Mouse (Mus musculus) stomach, postnatal 0 days (tissue): ENCODE results near the gene Arfgef3. TPM values are rescaled to one million over a fixed set of nuclear protein-coding genes. Genes with fewer than 3 reads are reported as not detected.

ENCODE experiments used
- ATAC-seq: fragments of 200-750 bp; cut with Nextera tagmentation; 2 replicates; pipeline ENCODE4 v1.8.0; 2017; ENCODE audit not compliant: low FRiP score, low TSS enrichment
- DNase-seq: peaks from one replicate; pipeline ENCODE4 v3.0.0-alpha.2; 2016; ENCODE audit warnings: low spot score
- H3K27ac ChIP-seq: fragments of 300-500 bp; sonication (generic); replicated peaks from 2 replicates; pipeline ENCODE4 v1.5.1; 2014; ENCODE audit warnings: mild to moderate bottlenecking, control low read depth
- H3K27me3 ChIP-seq: fragments of 300-500 bp; sonication (generic); 2 replicates; pipeline ENCODE4 v1.6.1; 2014; ENCODE audit warnings: low read length; ENCODE audit not compliant: control insufficient read depth, insufficient read depth
- H3K36me3 ChIP-seq: fragments of 300-500 bp; sonication (generic); 2 replicates; pipeline ENCODE4 v1.6.1; 2014; ENCODE audit warnings: low read length, mixed read lengths; ENCODE audit not compliant: control insufficient read depth, insufficient read depth
- H3K4me1 ChIP-seq: fragments of 300-500 bp; sonication (generic); replicated peaks from 2 replicates; pipeline ENCODE4 v1.6.1; 2014; ENCODE audit warnings: antibody characterized with exemption; ENCODE audit not compliant: control insufficient read depth, insufficient read depth
- H3K4me2 ChIP-seq: fragments of 300-500 bp; sonication (generic); replicated peaks from 2 replicates; pipeline ENCODE4 v1.6.1; 2014; ENCODE audit warnings: low read depth, mild to moderate bottlenecking, control low read depth, moderate library complexity
- H3K4me3 ChIP-seq: fragments of 300-500 bp; sonication (generic); 2 replicates; pipeline ENCODE4 v1.5.1; 2014; ENCODE audit warnings: low read depth, low read length, control low read depth
- H3K9ac ChIP-seq: fragments of 300-500 bp; sonication (generic); 2 replicates; pipeline ENCODE4 v1.6.1; 2014; ENCODE audit warnings: mild to moderate bottlenecking, low read length, control low read depth, mixed read lengths
- H3K9me3 ChIP-seq: fragments of 300-500 bp; sonication (generic); 2 replicates; pipeline ENCODE4 v1.6.1; 2016; ENCODE audit warnings: low read length; ENCODE audit not compliant: control insufficient read depth
- CTCF ChIP-seq: IDR thresholded peaks from 2 replicates; pipeline ENCODE4 v1.5.1; 2016; ENCODE audit warnings: antibody characterized with exemption, low read depth, mild to moderate bottlenecking, moderate library complexity
- EP300 ChIP-seq: optimal IDR thresholded peaks from 2 replicates; pipeline ENCODE3; 2016; ENCODE audit warnings: antibody characterized with exemption
- WGBS: fragments of 180-500 bp; shearing (Covaris S2); extraction: QIAGEN DNeasy Blood & Tissue Kit; methylation state at CpG from one replicate; pipeline ENCODE4 v1.1.7; 2014; 5-methylcytosine and 5-hydroxymethylcytosine counted together
- polyA plus RNA-seq: library from polyadenylated mRNA; unstranded; fragments of >200 nt; fragmentation: Nextera tagmentation; extraction: Ambion mirVana; gene quantifications from 2 replicates; pipeline ENCODE4 v1.2.1, GENCODE M21; 2015

Gene Arfgef3
- polyA plus RNA-seq, 1 experiment from 2014 or later: 1.8 TPM

DNA sequence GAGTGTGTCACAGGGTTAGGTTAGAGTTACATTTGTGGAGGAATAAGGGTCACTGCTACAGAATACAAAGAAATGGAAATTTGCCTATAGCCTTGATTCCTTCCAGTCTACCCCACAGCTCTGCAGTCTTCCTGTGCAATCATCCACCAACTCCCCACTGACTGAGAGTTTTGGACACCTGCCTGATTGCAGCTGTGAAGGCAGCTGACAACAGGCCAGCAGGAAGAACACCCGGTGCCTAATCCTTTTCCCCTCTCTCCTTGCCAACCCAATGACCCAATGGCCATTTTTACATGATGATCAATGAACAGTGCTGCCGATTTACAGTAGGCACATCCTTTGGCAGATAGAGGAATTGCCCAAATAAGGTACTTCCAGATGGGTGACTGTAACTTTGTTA lies 43.6 kb downstream of the Arfgef3 start:
- DNase-seq: no peak

DNA sequence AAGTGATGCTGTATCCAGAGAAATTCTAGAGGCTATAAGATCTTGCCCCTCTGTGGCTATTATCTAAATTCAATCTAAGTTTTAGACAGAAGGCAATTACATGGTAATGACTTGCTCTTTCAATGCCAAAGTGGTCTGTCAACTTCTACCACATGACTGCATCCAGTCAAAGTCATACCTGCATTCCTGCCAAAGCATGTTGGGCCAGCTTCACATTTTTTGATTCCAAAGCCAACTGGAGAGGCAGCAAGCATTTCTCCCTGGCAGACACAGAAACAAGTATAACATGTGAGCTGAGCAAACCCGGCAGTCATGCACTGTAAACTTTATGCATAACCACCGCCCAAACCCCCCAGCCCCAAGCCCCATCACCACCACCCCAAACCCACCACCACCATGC lies 44.6 kb downstream of the Arfgef3 start:
- Histone ChIP-seq H3K4me3 (no peak overlapping the region), H3K27ac (no peak overlapping the region), H3K4me1 (no peaks in the 10 kb centered on the region), H3K27me3 (no peaks in the 10 kb centered on the region), H3K9me3 (no peaks in the 10 kb centered on the region), H3K9ac (no peak overlapping the region), H3K36me3 (no peaks in the 10 kb centered on the region), H3K4me2 (no peak overlapping the region)
- TF ChIP-seq EP300 (no peak), CTCF (no peak)
- ATAC-seq: no peak
- WGBS: 95% methylated on average over 2 of the region's 2 CpGs
- no peak for DNase-seq

More for the DNA sequence above, 43.6 kb downstream of the Arfgef3 start:
- Histone ChIP-seq H3K4me1 (no peaks in the 10 kb centered on the region), H3K9ac (no peak overlapping the region), H3K4me2 (no peak overlapping the region), H3K9me3 (no peaks in the 10 kb centered on the region), H3K27me3 (no peaks in the 10 kb centered on the region), H3K36me3 (no peaks in the 10 kb centered on the region), H3K4me3 (no peak overlapping the region), H3K27ac (no peak overlapping the region)
- TF ChIP-seq CTCF: no peak
- no peak for TF ChIP-seq EP300
- WGBS: 65% methylated on average over 2 of the region's 2 CpGs
- no peak for ATAC-seq

DNA sequence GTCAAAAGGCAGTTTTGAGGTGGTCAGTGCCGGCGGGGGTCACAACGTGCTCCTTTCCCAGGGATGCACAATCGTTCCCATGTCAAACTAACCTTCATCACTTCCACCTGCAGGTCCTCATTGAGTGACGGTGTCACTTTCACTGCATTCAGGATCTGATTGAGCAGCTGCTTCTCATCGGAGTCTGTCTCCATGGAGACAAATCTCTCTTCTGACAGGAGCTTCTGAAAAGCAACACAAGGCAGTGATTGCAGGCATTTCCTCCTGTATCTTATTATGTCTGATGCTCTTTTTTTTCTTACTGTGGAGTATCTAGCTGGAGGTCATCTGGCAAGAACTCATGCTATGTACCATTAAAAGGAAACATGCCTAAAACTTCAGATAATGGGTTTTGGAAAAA lies 47.3 kb downstream of the Arfgef3 start:
- Histone ChIP-seq H3K27me3 (no peaks in the 10 kb centered on the region), H3K9ac (no peak overlapping the region), H3K4me3 (no peak overlapping the region), H3K27ac (no peak overlapping the region), H3K4me2 (no peak overlapping the region), H3K4me1 (no peaks in the 10 kb centered on the region), H3K36me3 (no peaks in the 10 kb centered on the region), H3K9me3 (no peaks in the 10 kb centered on the region)
- DNase-seq (no peak), ATAC-seq (no peak)
- WGBS: 54% methylated on average over 6 of the region's 6 CpGs
- TF ChIP-seq EP300 (no peak), CTCF (no peak)

DNA sequence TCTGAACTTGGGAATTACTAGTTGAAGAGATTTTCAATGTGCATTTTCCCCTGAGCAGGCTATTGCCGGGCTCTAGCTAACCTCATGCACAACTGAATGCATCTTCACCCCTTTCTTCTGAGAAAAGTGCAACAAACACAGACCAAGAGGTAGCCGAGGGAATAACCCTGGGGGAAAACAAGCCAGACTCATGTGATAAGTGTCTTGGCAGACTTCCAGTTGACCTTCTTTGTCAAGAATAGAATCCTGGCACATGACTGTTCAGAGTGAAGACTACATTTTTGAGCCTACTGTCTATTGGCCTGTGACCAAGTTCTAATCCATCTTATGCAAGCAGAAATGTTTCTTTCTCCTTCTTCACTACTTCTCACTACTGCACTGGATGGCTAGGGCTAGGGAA lies 55.5 kb downstream of the Arfgef3 start:
- H3K9ac ChIP-seq: no peak overlapping the region
- H3K36me3 ChIP-seq: no peaks in the 10 kb centered on the region
- no peak overlapping the region for H3K4me2 ChIP-seq
- DNase-seq: no peak
- ATAC-seq: no peak
- no peaks in the 10 kb centered on the region for H3K4me1 ChIP-seq
- no peaks in the 10 kb centered on the region for H3K9me3 ChIP-seq
- H3K4me3 ChIP-seq: no peak overlapping the region
- H3K27ac ChIP-seq: no peak overlapping the region
- no peaks in the 10 kb centered on the region for H3K27me3 ChIP-seq
- TF ChIP-seq CTCF (no peak), EP300 (no peak)
- 42% methylated on average over 2 of the region's 2 CpGs for WGBS

DNA sequence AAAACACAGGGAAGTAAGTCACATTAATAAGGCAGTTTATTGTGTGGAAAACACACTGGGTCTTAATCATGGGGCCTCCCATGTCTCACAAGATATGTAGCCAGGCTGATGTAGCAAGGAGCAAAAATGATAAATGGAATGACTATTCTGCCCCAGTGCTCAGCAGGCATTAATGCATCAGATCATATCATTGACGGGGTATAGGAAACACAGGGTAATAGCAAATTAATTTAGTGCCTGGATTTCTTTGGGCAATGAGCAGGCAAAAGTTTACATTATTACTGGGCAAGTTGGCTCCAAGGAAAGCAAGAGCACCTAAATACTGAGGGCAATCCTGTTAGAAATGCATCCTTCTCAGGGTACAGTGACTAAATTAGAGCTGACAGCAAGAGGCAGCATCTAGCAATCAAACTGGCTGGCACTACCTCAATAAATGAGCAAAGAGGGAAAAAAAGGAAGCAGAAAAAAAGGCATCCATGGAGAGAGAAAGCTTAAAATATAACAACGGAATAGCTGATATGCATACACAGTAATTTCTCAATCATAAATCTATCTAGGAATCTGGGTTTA lies 62.3 kb downstream of the Arfgef3 start:
- ATAC-seq: no peak
- 77% methylated on average over 2 of the region's 2 CpGs for WGBS
- Histone ChIP-seq H3K36me3 (no peaks in the 10 kb centered on the region), H3K27me3 (no peaks in the 10 kb centered on the region), H3K9me3 (no peaks in the 10 kb centered on the region), H3K4me3 (no peak overlapping the region), H3K9ac (no peak overlapping the region), H3K27ac (peak overlapping the region; percentile 67; the same call in 1 of the 2 replicates), H3K4me1 (no peaks in the 10 kb centered on the region), H3K4me2 (no peak overlapping the region)
- TF ChIP-seq CTCF (no peak), EP300 (no peak)
- no peak for DNase-seq

DNA sequence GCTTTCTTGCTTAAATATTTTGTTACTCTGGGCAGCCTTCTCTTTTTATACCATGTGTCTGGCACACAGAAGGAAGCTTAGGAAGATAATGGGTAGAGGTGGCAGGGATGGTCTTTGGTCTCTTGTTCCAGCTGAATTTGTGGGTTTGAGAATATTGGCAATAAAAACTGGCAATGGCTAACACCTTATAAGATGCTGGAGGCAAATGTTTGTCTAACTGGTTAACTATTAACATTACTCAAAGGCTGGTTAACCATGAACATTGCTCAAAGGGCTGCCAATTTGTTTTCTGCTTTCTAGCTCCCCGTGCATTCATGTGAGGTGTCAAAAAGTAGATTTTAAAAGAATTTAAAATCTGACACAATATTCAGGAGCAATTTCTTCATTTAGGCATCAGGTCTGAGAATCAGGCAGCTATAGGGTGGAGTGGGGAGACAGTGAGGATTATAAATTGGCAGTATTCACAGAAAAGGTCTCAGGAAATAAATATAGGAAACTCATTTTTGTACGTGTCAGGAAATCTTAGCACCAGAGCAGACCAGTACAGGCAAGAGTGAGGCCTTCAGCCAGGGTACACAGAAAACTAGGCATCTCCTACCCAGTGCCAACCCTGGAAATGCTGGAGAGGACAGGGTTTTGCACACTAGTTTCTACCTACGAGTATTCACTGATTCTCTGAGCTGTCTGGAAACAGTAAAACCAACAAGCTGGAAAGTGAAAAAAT lies 62.9 kb downstream of the Arfgef3 start:
- Histone ChIP-seq H3K27me3 (no peaks in the 10 kb centered on the region), H3K9ac (no peak overlapping the region), H3K36me3 (no peaks in the 10 kb centered on the region), H3K27ac (peak overlapping the region; percentile 67), H3K4me1 (no peaks in the 10 kb centered on the region), H3K4me3 (no peak overlapping the region), H3K4me2 (no peak overlapping the region), H3K9me3 (no peaks in the 10 kb centered on the region)
- 46% methylated on average over 3 of the region's 3 CpGs for WGBS
- TF ChIP-seq CTCF (no peak), EP300 (no peak)
- no peak; the same call in 1 of the 2 replicates for ATAC-seq
- no peak for DNase-seq
